Mouse (Mus musculus): ENCODE results near the gene Fam89b.

Gene Fam89b

DNA sequence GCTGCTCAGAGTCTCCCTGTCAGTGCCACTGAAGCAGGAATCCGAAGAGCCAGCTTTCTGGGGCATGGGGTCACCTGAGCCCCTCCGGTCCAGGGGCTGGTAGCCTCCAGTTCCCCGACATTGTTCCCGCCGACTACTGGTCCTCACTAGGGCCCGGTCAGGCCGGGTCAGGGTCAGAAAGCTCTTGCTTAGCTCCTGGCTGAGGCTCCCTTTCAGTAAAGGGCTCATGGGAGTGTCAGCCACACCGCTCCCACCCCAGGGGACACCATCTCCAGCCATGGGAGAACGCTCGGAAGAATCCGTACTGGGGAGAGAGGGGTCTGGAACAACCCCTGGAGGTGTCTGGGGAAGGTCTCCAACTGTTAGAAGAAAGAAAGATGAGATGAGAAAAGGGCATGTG lies 43.6 kb downstream of the Fam89b start:
- no peak for DNase-seq (ENCODE audit: low read depth, low spot score)

DNA sequence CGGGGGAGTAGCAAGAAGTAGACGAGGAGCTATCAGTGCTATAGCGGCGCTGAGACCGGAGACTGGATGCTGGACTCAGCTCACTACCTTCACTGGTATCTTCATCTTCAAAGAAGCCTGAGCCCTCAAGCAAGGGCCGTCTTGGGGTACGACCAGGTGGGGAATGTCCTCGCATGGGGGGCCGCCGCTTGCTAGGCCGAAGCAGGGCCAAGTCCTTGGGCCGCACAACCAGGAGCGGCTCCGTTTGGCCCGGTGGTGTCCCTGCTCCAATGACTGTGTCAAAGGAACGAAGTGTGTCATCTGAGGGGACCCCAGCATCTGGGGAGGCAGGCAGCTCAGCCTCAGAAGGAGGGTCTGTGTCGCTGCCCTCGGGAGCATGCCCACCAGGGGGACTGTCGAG lies 44.0 kb downstream of the Fam89b start:
- no peak for DNase-seq (ENCODE audit: low read depth, low spot score)

DNA sequence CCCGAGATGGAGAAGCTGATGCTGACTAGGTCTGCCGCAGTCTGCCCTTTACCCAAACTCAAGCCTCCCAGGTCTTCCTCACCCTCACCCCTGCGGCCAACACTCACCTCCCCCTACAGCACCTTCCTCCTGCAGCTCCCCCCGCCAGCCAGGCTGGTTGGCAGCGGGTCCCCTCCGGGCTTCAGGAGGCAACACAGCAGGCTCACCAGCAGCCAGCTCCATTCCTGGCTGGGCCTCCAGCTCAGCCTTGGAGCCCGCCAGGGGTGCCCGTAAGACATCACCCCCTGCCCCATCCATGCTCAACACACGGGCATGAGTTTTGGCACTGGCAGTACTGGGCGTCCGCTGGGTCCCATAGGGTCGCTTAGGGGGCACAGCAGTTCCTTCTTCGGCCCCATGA lies 44.5 kb downstream of the Fam89b start:
- DNase-seq (ENCODE audit: low read depth, low spot score), result no peak

DNA sequence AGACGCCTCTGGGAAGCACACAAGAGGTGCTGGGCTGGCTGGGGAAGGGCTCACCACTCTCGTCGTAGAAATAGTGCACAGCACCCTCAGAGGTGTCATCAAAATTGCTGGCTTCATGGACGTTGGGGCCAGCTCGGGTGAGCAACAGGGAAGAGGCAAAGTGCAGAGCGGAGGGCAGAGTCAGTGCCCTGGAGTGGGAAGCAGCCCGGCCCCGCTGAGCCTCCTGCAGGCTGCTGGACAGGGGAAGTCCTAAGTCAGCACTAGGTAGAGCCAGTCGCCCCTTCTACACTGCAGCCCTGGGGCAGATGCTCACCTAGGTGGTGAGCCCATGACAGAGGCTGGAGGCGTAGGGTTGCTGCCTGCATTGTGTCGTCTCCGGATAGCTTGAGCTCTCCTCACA lies 45.2 kb downstream of the Fam89b start:
- DNase-seq (ENCODE audit: low read depth, low spot score), result no peak

DNA sequence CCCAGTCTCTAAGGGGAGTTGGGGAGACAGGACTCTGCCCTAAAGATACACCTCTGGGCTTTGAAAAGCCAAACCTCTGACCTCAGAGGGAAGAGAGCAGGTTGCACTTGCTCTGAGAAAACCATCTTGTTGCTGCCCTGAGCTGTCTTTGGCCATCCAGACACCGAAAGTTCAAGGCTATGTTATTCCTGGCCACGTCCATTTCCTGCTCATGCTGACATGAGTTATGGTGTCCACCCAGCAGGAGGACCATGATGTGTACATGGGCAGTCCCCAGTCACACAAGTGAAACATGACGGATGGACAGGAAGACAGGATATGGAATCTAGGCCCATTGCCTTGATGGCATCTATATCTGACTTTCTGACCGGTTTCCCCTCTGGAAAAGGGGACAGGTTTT lies 49.0 kb downstream of the Fam89b start:
- no peak for DNase-seq (ENCODE audit: low read depth, low spot score)

Measured in 3T3-L1 (cell line).